Mouse (Mus musculus) forebrain, embryonic 16.5 days (tissue): ENCODE results near the gene Slc9a1. TPM values are rescaled to one million over a fixed set of nuclear protein-coding genes. Genes with fewer than 3 reads are reported as not detected.

Experiments used
- ATAC-seq: fragments of 200-750 bp; cut with Nextera tagmentation; 2 replicates; pipeline ENCODE4 v1.8.0; 2017; ENCODE audit warnings: mild to moderate bottlenecking, moderate library complexity
- H3K27ac ChIP-seq: fragments of 300-500 bp; sonication (generic); 2 replicates; pipeline ENCODE4 v1.5.1; 2014; ENCODE audit warnings: low read length, control low read depth
- H3K27me3 ChIP-seq: fragments of 300-500 bp; sonication (generic); replicated peaks from 2 replicates; pipeline ENCODE4 v1.6.1; 2014; ENCODE audit warnings: low read length; ENCODE audit not compliant: control insufficient read depth, insufficient read depth
- H3K36me3 ChIP-seq: fragments of 300-500 bp; sonication (generic); 2 replicates; pipeline ENCODE4 v1.6.1; 2014; ENCODE audit not compliant: control insufficient read depth, insufficient read depth
- H3K4me1 ChIP-seq: fragments of 300-500 bp; sonication (generic); replicated peaks from 2 replicates; pipeline ENCODE4 v1.6.1; 2014; ENCODE audit warnings: low read length; ENCODE audit not compliant: control insufficient read depth, insufficient read depth
- H3K4me2 ChIP-seq: fragments of 300-500 bp; sonication (generic); 2 replicates; pipeline ENCODE4 v1.6.1; 2014; ENCODE audit warnings: mild to moderate bottlenecking, low read length, control low read depth
- H3K4me3 ChIP-seq: fragments of 300-500 bp; sonication (generic); replicated peaks from 2 replicates; pipeline ENCODE4 v1.5.1; 2014; ENCODE audit warnings: mild to moderate bottlenecking, low read length, control low read depth
- H3K9ac ChIP-seq: fragments of 300-500 bp; sonication (generic); replicated peaks from 2 replicates; pipeline ENCODE4 v1.6.1; 2014; ENCODE audit warnings: low read depth, low read length, control low read depth
- H3K9me3 ChIP-seq: fragments of 300-500 bp; sonication (generic); 2 replicates; pipeline ENCODE4 v1.6.1; 2016; ENCODE audit warnings: low read length; ENCODE audit not compliant: control insufficient read depth
- WGBS: fragments of 180-500 bp; shearing (Covaris S2); extraction: QIAGEN DNeasy Blood & Tissue Kit; methylation state at CpG from one replicate; pipeline ENCODE4 v1.1.7; 2014; 5-methylcytosine and 5-hydroxymethylcytosine counted together
- polyA plus RNA-seq: library from polyadenylated mRNA; unstranded; fragments of >200 nt; fragmentation: Nextera tagmentation; extraction: Ambion mirVana; gene quantifications from 2 replicates; pipeline ENCODE4 v1.2.1, GENCODE M21; 2015

Gene Slc9a1
- polyA plus RNA-seq, 1 experiment from 2014 or later = 10.7 TPM

DNA sequence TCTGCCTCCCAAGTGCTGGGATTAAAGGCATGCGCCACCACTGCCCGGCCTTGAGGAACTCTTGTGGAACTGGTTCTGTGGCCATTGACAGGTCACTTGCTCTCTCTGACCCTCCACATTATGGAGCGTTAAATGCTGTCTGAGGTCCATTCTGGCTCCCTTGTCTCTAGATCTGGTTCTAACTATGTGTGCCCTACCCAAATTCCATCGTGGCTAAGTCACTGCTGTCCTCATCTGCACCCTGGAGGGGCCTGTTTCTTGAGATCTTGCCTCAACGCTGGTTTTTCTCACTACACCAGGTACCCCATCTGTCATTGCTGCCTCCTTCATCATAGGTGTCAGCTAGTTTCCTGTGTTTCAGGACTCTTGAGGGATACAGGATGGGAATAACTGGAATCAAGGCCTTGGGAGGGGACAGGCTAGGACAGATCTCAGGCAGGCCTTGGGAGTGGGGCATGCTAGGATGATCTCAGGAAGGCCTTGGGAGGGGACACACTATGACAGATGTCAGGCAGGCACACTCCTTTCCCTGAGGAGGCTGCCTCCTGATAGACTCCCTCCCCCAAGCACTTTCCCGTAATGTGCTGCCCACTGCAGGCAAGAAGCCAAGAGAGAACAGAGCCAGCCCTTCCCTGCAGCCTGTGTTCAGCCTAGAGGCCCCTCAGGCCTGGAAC lies 37.7 kb downstream of the Slc9a1 start:
- Histone ChIP-seq H3K4me3 (no peak overlapping the region), H3K4me2 (no peak overlapping the region), H3K4me1 (peaks cover 16% of the 10 kb centered on the region), H3K9me3 (no peaks in the 10 kb centered on the region), H3K36me3 (no peaks in the 10 kb centered on the region), H3K9ac (no peak overlapping the region), H3K27ac (peak overlapping the region; percentile 27), H3K27me3 (no peaks in the 10 kb centered on the region)
- peak; percentile 64; the same call in 1 of the 2 replicates for ATAC-seq
- 70% methylated on average over 6 of the region's 6 CpGs for whole genome bisulfite sequencing

DNA sequence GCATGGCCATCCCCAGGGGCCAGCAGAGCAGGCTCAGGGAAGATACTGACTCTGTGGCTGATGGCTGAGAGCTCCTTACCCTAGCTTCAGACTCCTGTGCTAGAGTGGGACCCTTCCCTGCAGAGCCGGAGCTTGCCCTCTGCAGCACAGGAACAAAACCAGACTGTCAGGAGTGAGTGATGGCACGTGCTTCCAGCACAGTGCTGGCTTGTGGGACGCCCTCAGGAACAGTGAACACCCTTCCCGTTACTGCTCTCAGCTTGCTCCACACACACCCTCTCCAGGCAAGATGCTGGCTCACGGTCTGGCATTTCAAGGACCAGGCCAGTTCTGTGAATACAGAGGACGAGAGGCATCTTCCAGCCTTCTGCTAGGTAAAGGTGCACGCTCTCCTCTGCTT lies 38.5 kb downstream of the Slc9a1 start:
- H3K27ac ChIP-seq = 0 out of 2 replicates have a peak overlapping the region, but pooled peaks have one; percentile 17
- peaks cover 16% of the 10 kb centered on the region for H3K4me1 ChIP-seq
- peak; percentile 31; the same call in 1 of the 2 replicates for ATAC-seq

DNA sequence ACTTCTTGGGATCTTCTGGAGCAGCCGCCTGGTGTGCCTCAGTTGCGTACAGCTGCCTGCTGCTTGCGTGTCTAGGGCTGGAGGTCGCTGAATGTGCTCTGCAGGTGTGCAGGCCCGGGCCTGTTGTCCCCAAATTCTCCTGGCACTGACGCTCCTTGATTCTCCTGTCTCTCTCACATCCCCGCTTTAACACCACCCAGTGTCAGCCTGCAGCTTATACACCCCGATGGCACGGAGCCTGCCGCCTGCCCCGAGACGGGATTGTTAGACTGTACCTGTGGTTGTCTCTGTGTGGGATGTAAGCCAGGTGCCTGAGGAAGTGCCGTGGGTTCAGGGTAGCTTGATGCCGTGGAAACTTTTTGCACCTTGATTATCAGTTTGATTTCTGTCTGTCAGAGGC lies 41.5 kb downstream of the Slc9a1 start:
- H3K4me2 ChIP-seq = no peak overlapping the region
- no peaks in the 10 kb centered on the region for H3K27me3 ChIP-seq
- no peaks in the 10 kb centered on the region for H3K36me3 ChIP-seq
- no peak overlapping the region for H3K4me3 ChIP-seq
- WGBS = 91% methylated on average over 14 of the region's 14 CpGs
- peaks cover 16% of the 10 kb centered on the region for H3K4me1 ChIP-seq
- no peak for ATAC-seq
- H3K27ac ChIP-seq = no peak overlapping the region
- H3K9me3 ChIP-seq = no peaks in the 10 kb centered on the region
- no peak overlapping the region for H3K9ac ChIP-seq

More for the DNA sequence above, 38.5 kb downstream of the Slc9a1 start:
- no peaks in the 10 kb centered on the region for H3K36me3 ChIP-seq
- no peak overlapping the region for H3K4me3 ChIP-seq
- no peaks in the 10 kb centered on the region for H3K27me3 ChIP-seq
- WGBS = 68% methylated on average over 7 of the region's 7 CpGs
- H3K9me3 ChIP-seq = no peaks in the 10 kb centered on the region
- no peak overlapping the region for H3K9ac ChIP-seq
- no peak overlapping the region for H3K4me2 ChIP-seq

DNA sequence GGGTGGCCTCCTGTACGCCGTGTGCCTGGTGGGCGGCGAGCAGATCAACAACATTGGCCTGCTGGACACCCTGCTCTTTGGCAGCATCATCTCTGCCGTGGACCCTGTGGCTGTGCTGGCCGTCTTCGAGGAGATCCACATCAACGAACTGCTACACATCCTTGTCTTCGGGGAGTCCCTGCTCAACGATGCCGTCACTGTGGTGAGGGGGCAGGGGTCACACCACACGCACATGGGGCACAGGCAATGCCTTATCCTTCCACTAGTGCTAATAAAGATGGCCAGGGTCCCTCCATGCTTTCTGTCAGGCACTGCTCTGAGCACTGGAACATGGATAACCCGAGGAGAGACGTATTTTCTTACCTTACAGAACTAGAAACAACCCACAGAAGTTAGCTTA lies 42.6 kb downstream of the Slc9a1 start:
- WGBS = 90% methylated on average over 14 of the region's 14 CpGs
- H3K27ac ChIP-seq = no peak overlapping the region
- ATAC-seq = no peak
- H3K9ac ChIP-seq = no peak overlapping the region
- H3K4me1 ChIP-seq = peaks cover 10% of the 10 kb centered on the region
- H3K9me3 ChIP-seq = no peaks in the 10 kb centered on the region
- no peaks in the 10 kb centered on the region for H3K27me3 ChIP-seq
- no peak overlapping the region for H3K4me3 ChIP-seq
- no peak overlapping the region for H3K4me2 ChIP-seq
- H3K36me3 ChIP-seq = no peaks in the 10 kb centered on the region

DNA sequence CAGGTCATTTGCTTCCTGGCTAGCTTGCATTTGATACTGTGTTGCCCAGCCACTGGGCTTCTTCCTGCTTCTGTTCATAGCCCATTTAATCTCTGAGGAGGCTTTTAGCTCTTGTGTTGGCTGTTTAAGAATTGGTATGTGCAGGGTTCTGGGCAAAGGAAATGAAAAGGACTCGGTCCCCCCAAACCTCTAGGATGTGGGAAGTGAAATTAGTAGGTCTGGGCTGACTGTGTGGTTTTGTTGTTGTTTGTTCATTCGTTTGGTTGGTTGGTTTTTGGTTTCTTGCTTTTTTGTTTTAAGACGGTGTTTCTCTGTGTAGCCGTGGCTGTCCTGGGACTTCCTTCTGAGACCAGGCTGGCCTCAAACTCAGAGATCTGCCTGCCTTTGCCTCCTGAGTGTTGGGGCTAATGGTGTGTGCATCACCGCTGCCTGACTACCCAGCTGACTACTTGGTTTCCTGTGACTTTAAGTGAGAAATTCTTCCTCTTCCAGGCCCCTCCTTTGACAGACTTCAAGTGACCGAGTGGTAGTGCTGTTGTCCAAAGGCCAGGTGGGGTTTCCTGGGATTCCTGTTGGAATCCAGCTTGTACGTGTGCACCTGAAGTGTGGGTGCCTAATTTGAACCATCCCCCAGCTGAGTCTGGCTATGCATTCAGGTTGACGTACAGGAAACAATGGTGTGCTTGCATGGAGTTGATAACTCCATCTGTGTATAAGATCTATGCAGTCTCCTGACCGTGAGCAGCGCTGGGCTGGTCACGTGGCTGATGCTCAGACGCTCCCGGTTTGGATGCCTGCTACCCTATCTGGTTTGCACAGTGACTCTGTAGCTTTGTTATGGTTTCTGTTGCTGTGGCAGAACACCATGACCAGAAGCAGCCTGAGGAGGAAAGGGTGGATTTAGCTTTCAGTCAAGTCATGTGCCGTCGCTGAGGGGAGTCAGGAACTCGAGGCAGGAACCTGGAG lies 43.4 kb downstream of the Slc9a1 start:
- no peak for ATAC-seq
- Histone ChIP-seq H3K27me3 (no peaks in the 10 kb centered on the region), H3K9me3 (no peaks in the 10 kb centered on the region), H3K27ac (no peak overlapping the region), H3K4me3 (no peak overlapping the region), H3K36me3 (no peaks in the 10 kb centered on the region), H3K9ac (no peak overlapping the region), H3K4me1 (peaks cover 2% of the 10 kb centered on the region), H3K4me2 (no peak overlapping the region)
- 94% methylated on average over 16 of the region's 16 CpGs for WGBS

DNA sequence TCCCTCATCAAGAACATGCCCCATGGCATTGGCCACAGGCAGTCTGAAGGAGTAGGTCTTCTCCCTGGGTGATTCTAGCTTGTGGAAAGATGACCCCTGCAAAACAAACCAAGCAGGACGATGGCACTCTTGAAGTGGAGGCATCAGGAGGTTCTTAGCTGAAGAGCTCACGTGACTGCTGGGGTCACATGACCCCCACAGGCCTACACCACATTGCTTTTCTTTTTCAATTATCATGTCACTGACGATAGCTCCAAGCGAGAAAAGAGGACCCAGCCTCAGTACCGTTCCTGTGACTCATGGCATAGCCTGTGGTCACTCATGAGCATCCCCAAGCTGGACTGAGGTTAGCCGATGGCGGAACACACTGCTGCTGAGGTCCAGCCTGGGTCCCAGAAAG lies 44.1 kb downstream of the Slc9a1 start:
- Histone ChIP-seq H3K4me3 (no peak overlapping the region), H3K9ac (no peak overlapping the region), H3K4me2 (no peak overlapping the region), H3K36me3 (no peaks in the 10 kb centered on the region), H3K27me3 (no peaks in the 10 kb centered on the region), H3K4me1 (no peaks in the 10 kb centered on the region), H3K9me3 (no peaks in the 10 kb centered on the region), H3K27ac (no peak overlapping the region)
- 96% methylated on average over 7 of the region's 7 CpGs for WGBS
- ATAC-seq = no peak

DNA sequence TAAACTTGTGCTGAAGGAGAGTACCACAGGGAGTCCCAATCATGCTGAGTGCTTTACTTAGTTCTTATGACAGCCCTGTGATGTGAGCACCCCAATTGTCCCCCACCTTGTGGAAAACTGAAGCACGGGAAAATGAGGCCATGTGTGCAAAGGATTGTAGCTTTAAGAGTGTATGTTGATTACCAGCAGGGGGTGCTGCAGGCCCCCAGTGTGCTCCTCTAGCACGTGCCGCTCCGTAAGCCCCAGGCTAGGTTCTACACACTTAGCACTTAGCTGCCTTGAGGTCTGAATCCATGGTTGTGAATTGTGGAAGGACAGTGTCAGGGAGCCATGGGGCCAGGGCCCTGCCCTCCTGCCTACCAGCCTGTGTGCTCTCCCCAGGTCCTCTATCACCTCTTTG lies 45.4 kb downstream of the Slc9a1 start:
- H3K36me3 ChIP-seq = no peaks in the 10 kb centered on the region
- H3K27ac ChIP-seq = no peak overlapping the region
- no peak overlapping the region for H3K4me2 ChIP-seq

DNA sequence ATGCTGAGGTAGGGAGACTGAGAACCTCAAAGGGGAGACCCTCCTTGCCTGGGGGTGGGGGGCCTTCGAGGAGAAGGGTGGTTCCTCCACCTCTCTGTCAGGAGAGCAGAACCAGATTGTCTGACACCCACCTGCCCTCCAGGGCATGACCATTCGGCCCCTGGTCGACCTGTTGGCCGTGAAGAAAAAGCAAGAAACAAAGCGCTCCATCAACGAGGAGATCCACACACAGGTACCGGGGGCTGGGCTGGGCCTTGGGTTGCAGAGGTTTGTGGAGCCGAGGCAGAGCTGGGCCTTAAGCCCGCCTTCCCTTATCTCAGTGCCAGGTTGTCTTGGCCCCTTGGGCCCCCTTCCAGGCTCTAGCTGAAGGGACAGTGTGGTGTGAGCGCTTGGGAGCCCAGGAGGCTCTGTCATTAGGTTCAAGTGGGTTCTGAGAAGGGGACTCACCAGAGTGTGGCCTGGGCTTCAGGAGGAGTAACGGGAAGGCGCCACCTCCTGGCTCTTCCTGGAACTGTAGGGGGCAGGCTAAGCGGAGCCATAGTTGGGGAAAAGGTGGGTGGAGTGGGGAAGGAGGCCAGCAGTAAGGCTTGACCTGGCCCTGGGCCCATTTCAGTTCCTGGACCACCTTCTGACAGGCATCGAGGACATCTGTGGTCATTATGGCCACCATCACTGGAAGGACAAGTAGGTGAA lies 50.0 kb downstream of the Slc9a1 start:
- Histone ChIP-seq H3K27me3 (no peaks in the 10 kb centered on the region), H3K9me3 (no peaks in the 10 kb centered on the region), H3K4me1 (no peaks in the 10 kb centered on the region), H3K4me2 (no peak overlapping the region), H3K36me3 (no peaks in the 10 kb centered on the region; the same call in none of the 2 replicates), H3K27ac (no peak overlapping the region), H3K4me3 (no peak overlapping the region), H3K9ac (no peak overlapping the region)
- WGBS = 66% methylated on average over 14 of the region's 14 CpGs
- no peak for ATAC-seq

More for the DNA sequence above, 45.4 kb downstream of the Slc9a1 start:
- Histone ChIP-seq H3K9me3 (no peaks in the 10 kb centered on the region), H3K4me1 (no peaks in the 10 kb centered on the region), H3K9ac (no peak overlapping the region), H3K27me3 (no peaks in the 10 kb centered on the region), H3K4me3 (no peak overlapping the region)
- 70% methylated on average over 4 of the region's 4 CpGs for WGBS
- no peak for ATAC-seq

DNA sequence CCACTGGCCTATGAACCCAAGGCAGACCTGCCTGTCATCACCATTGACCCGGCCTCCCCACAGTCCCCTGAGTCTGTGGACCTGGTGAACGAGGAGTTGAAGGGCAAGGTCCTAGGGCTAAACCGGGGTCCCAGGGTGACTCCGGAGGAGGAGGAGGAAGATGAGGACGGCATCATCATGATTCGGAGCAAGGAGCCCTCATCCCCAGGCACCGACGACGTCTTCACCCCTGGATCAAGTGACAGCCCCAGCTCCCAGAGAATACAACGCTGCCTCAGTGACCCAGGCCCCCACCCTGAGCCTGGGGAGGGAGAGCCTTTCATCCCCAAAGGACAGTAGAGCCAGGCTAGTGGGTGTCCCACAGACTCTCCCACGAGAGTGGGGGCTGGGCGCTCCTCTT lies 52.5 kb downstream of the Slc9a1 start:
- WGBS = 90% methylated on average over 12 of the region's 12 CpGs
- Histone ChIP-seq H3K4me3 (no peak overlapping the region), H3K9me3 (no peaks in the 10 kb centered on the region), H3K27me3 (no peaks in the 10 kb centered on the region), H3K4me2 (no peak overlapping the region), H3K27ac (no peak overlapping the region), H3K36me3 (no peaks in the 10 kb centered on the region; the same call in none of the 2 replicates), H3K4me1 (no peaks in the 10 kb centered on the region), H3K9ac (no peak overlapping the region)
- ATAC-seq = no peak
